Mouse (Mus musculus) neural tube, embryonic 11.5 days (tissue): ENCODE measurements around the gene Rnf168. TPM values are rescaled to one million over a fixed set of nuclear protein-coding genes. Genes with fewer than 3 reads are reported as not detected.
"Not testable (repeated sequence)": the region's sequence is repeated elsewhere in the genome, so short reads cannot be mapped to it uniquely, and the experiment has no call there.

ENCODE experiments used
- ATAC-seq: fragments of 200-750 bp; cut with Nextera tagmentation; 2 replicates; pipeline ENCODE4 v1.8.0; 2017; ENCODE audit warnings: moderate number of reproducible peaks, mild to moderate bottlenecking, moderate TSS enrichment, moderate library complexity; ENCODE audit not compliant: insufficient read depth, low FRiP score, low TSS enrichment
- DNase-seq: peaks from one replicate; pipeline ENCODE4 v3.0.0-alpha.2; 2015; ENCODE audit warnings: low spot score
- H3K27ac ChIP-seq: fragments of 300-500 bp; sonication (generic); 2 replicates; pipeline ENCODE4 v1.5.1; 2014; ENCODE audit warnings: low read depth, mild to moderate bottlenecking, low read length
- H3K27me3 ChIP-seq: fragments of 300-500 bp; sonication (generic); 2 replicates; pipeline ENCODE4 v1.6.1; 2014; ENCODE audit warnings: mild to moderate bottlenecking, low read length, mixed read lengths; ENCODE audit not compliant: control insufficient read depth, insufficient read depth
- H3K36me3 ChIP-seq: fragments of 300-500 bp; sonication (generic); 2 replicates; pipeline ENCODE4 v1.6.1; 2014; ENCODE audit warnings: mild to moderate bottlenecking, low read length, moderate library complexity, mixed read lengths; ENCODE audit not compliant: control insufficient read depth, insufficient read depth
- H3K4me1 ChIP-seq: fragments of 300-500 bp; sonication (generic); 2 replicates; pipeline ENCODE4 v1.6.1; 2014; ENCODE audit warnings: low read length, mixed read lengths; ENCODE audit not compliant: control insufficient read depth, insufficient read depth
- H3K4me2 ChIP-seq: fragments of 300-500 bp; sonication (generic); 2 replicates; pipeline ENCODE4 v1.6.1; 2014; ENCODE audit warnings: low read depth, mild to moderate bottlenecking, moderate library complexity
- H3K4me3 ChIP-seq: fragments of 300-500 bp; sonication (generic); 2 replicates; pipeline ENCODE4 v1.5.1; 2014; ENCODE audit warnings: low read depth, low read length
- H3K9ac ChIP-seq: fragments of 300-500 bp; sonication (generic); 2 replicates; pipeline ENCODE4 v1.6.1; 2014; ENCODE audit warnings: mild to moderate bottlenecking, low read length
- H3K9me3 ChIP-seq: fragments of 300-500 bp; sonication (generic); 2 replicates; pipeline ENCODE4 v1.6.1; 2016; ENCODE audit warnings: low read length; ENCODE audit not compliant: control insufficient read depth
- WGBS: fragments of 180-500 bp; shearing (Covaris S2); extraction: QIAGEN DNeasy Blood & Tissue Kit; methylation state at CpG from one replicate; pipeline ENCODE4 v1.1.7; 2014; 5-methylcytosine and 5-hydroxymethylcytosine counted together
- polyA plus RNA-seq: library from polyadenylated mRNA; unstranded; fragments of >200 nt; fragmentation: Nextera tagmentation; extraction: Ambion mirVana; gene quantifications from 2 replicates; pipeline ENCODE4 v1.2.1, GENCODE M21; 2014

The Rnf168 gene
- polyA plus RNA-seq, 1 experiment from 2014 or later, result 23.6 TPM

GRCm38 (mm10) chr16:32271291-32271690 is 6.0 kb upstream of the Rnf168 start, which contains the start of gene Smco1:
TSS of gene Smco1 (plus strand) at chr16:32271468.
- H3K4me2 ChIP-seq, result no peak within 1 kb of the TSS
- no peaks in the 10 kb centered on the region for H3K9me3 ChIP-seq
- no peaks in the 10 kb centered on the region for H3K36me3 ChIP-seq
- H3K4me1 ChIP-seq, result no peaks in the 10 kb centered on the region
- no peak within 1 kb of the TSS for H3K9ac ChIP-seq
- DNase-seq, result no peak
- ATAC-seq, result no peak
- H3K27ac ChIP-seq, result no peak within 1 kb of the TSS
- no peaks in the 10 kb centered on the region for H3K27me3 ChIP-seq
- WGBS, result 82% methylated on average over 11 of the region's 11 CpGs
- no peak within 1 kb of the TSS for H3K4me3 ChIP-seq

DNA sequence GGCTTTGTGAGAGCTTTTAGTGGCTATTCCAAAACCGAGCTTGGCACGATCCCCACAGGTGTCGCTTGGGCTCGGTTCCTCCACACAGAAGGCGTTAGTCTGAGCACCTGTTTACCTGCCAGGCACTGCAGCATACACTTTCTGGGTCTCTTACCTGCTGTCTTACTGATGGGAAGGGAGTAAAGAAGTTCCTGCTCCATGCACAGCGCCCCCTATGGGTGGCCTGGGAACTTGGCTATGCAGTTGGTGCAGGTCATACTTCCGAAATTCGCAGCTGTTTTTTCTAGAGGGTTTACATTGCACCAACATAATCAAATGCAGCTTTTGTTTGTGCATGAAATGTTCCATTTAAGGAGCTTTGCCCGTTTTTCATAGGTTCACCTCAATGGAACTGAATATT is 3.9 kb upstream of the Rnf168 start:
- DNase-seq (peak; percentile 11), ATAC-seq (no peak)
- no peaks in the 10 kb centered on the region for H3K27me3 ChIP-seq
- no peaks in the 10 kb centered on the region for H3K9me3 ChIP-seq
- no peak overlapping the region for H3K9ac ChIP-seq
- H3K4me3 ChIP-seq, result no peak overlapping the region
- no peaks in the 10 kb centered on the region for H3K36me3 ChIP-seq
- no peak overlapping the region for H3K27ac ChIP-seq
- H3K4me1 ChIP-seq, result no peaks in the 10 kb centered on the region
- no peak overlapping the region for H3K4me2 ChIP-seq
- 51% methylated on average over 9 of the region's 9 CpGs for WGBS

- ATAC-seq (no peak), DNase-seq (no peak)
- Histone ChIP-seq H3K27ac (no peak overlapping the region), H3K4me3 (no peak overlapping the region), H3K9ac (no peak overlapping the region), H3K27me3 (no peaks in the 10 kb centered on the region), H3K36me3 (no peaks in the 10 kb centered on the region; the same call in 1 of the 2 replicates), H3K4me2 (no peak overlapping the region), H3K9me3 (no peaks in the 10 kb centered on the region), H3K4me1 (peaks cover 10% of the 10 kb centered on the region; the same call in 1 of the 2 replicates)
- 89% methylated on average over 6 of the region's 6 CpGs for WGBS
Observed at GRCm38 (mm10) chr16:32275041-32275440, 2.2 kb upstream of the Rnf168 start.

- Histone ChIP-seq H3K4me3 (no peak overlapping the region), H3K9ac (no peak overlapping the region), H3K4me1 (peaks cover 10% of the 10 kb centered on the region; the same call in 1 of the 2 replicates), H3K4me2 (no peak overlapping the region), H3K27me3 (no peaks in the 10 kb centered on the region), H3K27ac (no peak overlapping the region), H3K36me3 (no peaks in the 10 kb centered on the region; the same call in 1 of the 2 replicates), H3K9me3 (no peaks in the 10 kb centered on the region)
- ATAC-seq (no peak), DNase-seq (no peak)
- 74% methylated on average over 1 of the region's 1 CpGs for whole genome bisulfite sequencing
Observed at GRCm38 (mm10) chr16:32275830-32276229, 1.4 kb upstream of the Rnf168 start.

GRCm38 (mm10) chr16:32278396-32278795 is 1.1 kb downstream of the Rnf168 start:
- H3K9ac ChIP-seq, result peak overlapping the region; percentile 89
- H3K27ac ChIP-seq, result no peak overlapping the region
- H3K36me3 ChIP-seq, result no peaks in the 10 kb centered on the region; the same call in 1 of the 2 replicates
- peak overlapping the region; percentile 67 for H3K4me2 ChIP-seq
- 64% methylated on average over 7 of the region's 7 CpGs for WGBS
- ATAC-seq (no peak), DNase-seq (no peak)
- H3K4me1 ChIP-seq, result peaks cover 10% of the 10 kb centered on the region; the same call in 1 of the 2 replicates
- peak overlapping the region; percentile 87 for H3K4me3 ChIP-seq
- no peaks in the 10 kb centered on the region for H3K27me3 ChIP-seq
- no peaks in the 10 kb centered on the region for H3K9me3 ChIP-seq

DNA sequence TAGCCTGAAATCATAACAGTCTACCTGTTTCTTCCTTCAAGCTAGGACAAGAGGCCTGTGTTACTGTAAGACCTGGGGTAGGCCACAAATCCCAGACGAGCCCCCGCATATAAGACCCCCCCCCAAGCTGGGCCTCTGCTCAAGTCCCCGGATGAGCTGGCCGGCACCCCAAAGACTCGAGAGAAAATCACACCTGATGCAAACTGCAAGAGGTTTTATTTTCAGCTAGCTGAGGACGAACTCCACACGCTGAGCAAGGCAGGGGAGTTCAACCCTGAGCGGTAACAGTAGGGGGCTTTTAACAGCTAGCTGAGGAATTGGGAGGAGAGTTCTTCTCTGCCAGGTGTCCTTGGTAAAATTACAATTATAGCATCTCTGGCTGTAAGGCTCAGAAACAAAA is 3.0 kb downstream of the Rnf168 start:
- Histone ChIP-seq H3K9me3 (no peaks in the 10 kb centered on the region), H3K4me2 (peak overlapping the region; percentile 24), H3K27ac (no peak overlapping the region), H3K27me3 (no peaks in the 10 kb centered on the region), H3K4me3 (no peak overlapping the region), H3K9ac (no peak overlapping the region), H3K4me1 (peaks cover 10% of the 10 kb centered on the region; the same call in 1 of the 2 replicates), H3K36me3 (no peaks in the 10 kb centered on the region; the same call in 1 of the 2 replicates)
- ATAC-seq (no peak), DNase-seq (no peak)
- WGBS, result 94% methylated on average over 8 of the region's 8 CpGs

DNA sequence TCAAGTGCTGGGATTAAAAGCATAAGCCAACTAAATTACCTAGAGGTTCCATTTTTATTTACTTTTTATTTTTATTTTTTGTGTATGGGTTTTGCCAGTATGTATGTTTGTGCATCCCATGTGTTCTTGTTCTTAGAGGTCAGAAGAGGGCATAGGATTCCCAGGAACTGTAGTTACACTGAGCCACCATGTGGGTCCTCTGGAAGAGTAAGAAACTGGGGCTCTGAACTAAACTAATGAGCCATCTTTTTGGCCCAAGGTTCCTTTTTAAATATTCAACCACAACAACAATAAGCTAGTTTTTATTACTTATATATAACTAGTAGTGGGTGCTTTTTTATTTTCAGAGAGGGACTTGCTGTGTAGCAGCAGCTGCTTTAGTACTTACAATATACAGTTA is 5.3 kb downstream of the Rnf168 start:
- no peak for DNase-seq
- H3K27ac ChIP-seq, result no peak overlapping the region
- no peak for ATAC-seq

DNA sequence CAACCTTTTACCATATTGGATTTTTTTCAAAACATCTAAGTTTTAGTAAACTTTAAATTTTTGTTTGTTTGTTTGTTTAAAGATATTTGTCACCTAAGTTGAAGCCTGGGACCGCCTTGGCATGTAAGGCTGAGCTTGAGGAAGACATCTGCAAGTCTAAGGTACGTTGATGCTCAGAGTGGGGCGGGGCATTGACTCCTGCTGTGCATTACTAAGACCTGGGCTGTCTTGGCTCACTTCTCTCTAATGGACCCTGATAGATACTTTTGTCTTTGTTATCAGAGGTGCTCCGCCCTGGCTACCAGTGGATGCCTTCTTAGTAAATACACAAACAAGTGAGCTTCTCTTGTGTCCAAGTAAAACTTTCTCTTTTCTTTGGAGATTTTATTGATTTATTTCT is 14.6 kb downstream of the Rnf168 start:
- ATAC-seq (no peak), DNase-seq (no peak)
- H3K4me3 ChIP-seq, result no peak overlapping the region
- no peak overlapping the region for H3K9ac ChIP-seq
- WGBS, result 91% methylated on average over 4 of the region's 4 CpGs
- no peaks in the 10 kb centered on the region for H3K4me1 ChIP-seq
- no peak overlapping the region for H3K4me2 ChIP-seq
- H3K27me3 ChIP-seq, result no peaks in the 10 kb centered on the region
- H3K9me3 ChIP-seq, result no peaks in the 10 kb centered on the region
- no peak overlapping the region for H3K27ac ChIP-seq
- H3K36me3 ChIP-seq, result peaks cover 13% of the 10 kb centered on the region

More for the DNA sequence above, 5.3 kb downstream of the Rnf168 start:
- no peak overlapping the region for H3K4me2 ChIP-seq
- H3K36me3 ChIP-seq, result no peaks in the 10 kb centered on the region; the same call in 1 of the 2 replicates
- no peaks in the 10 kb centered on the region for H3K27me3 ChIP-seq
- no peaks in the 10 kb centered on the region for H3K9me3 ChIP-seq
- H3K4me3 ChIP-seq, result no peak overlapping the region
- H3K4me1 ChIP-seq, result peaks cover 10% of the 10 kb centered on the region; the same call in 1 of the 2 replicates
- H3K9ac ChIP-seq, result no peak overlapping the region

DNA sequence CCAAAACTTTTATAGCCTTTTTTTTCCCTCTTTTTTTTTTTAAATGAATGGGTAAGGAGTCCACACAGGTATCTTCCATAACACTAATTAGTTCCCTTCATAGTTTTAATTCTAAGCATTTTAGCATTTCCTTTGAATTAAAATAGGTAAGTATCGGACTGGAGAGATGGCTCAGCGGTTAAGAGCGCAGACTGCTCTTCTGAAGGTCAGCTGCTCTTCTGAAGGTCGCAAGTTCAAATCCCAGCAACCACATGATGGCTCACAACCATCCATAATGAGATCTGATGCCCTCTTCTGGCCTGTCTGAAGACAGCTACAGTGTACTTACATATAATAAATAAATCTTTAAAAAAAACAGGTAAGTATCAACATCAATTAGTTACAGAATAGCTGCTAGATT is 22.4 kb downstream of the Rnf168 start:
- not testable (repeated sequence) for H3K4me2 ChIP-seq, H3K27me3 ChIP-seq, H3K4me1 ChIP-seq, H3K9me3 ChIP-seq, H3K36me3 ChIP-seq, ATAC-seq, DNase-seq, H3K9ac ChIP-seq, H3K27ac ChIP-seq, H3K4me3 ChIP-seq
- 97% methylated on average over 4 of the region's 4 CpGs for WGBS
